Mouse (Mus musculus): ENCODE results near the gene Cluap1.

DNA sequence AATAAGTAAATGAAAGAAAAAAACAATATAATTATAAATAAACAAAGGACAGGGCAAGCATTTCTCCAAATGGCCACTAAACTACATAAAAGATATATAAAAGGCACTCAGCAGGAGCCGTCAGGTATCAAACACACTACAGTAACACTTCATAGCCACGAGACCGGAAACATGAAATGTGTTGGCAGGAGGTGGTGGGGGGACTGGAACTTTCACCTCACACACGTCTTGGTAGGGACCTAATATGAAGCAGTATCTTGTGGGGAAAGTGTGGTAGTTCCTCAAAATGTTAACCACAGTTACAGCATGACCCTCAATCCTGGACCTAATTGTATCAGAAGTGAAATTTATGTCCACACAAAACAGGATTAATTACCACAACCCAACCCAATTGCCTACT, 73.6 kb downstream of the Cluap1 start:
- TF ChIP-seq GATA1 (IDR thresholded peaks at IDR 0.05; ENCODE audit: borderline replicate concordance, low read length) (no peak), FLI1 (IDR thresholded peaks at IDR 0.05; ENCODE audit: low read length) (no peak)

All from megakaryocyte, embryonic 14.5 days (primary cell).